Mouse (Mus musculus): Measurements from ENCODE around the gene Reps1.
A peak's percentile ranks its signal among the peaks of the same experiment; 100 is the strongest.

Gene Reps1

DNA sequence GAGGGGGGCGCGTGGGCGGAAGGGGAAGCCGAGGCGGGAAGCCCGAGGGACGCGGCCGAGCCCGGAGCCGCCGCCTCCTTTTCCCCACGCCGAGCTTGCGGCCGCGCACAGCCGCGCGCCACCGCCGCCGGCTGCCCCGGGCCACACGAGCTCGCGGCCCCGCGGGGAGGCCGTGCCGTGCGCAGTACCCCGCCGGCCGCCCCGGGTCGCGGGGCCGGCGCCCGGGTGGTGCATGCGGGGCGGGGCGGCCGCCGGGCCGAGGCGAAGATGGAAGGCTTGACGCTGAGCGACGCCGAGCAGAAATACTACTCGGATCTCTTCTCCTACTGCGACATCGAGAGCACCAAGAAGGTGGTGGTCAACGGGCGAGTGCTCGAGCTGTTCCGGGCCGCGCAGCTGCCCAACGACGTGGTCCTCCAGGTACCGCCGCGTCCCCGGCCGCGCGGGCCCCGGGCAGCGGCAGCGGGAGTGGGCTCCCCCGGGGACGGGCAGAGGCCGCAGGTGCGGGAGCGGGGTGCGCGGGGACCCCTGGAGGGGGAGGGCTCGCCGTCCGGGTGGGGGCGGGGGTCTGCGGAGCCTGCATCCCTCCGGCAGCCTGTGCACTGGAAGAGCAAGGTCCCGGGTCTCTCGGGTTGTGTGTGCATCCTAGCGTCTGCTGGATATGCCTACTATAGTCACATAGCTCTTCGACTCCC lies at the start of gene Reps1:
TSS of gene Reps1 (plus strand) at position 166 of the 695 bp plus-strand sequence.
- peak; percentile 61 for DNase-seq (ENCODE audit: low spot score)

- DNase-seq (ENCODE audit: low spot score) = no peak
Observed at GRCm38 (mm10) chr10:18006756-18007155, 48.9 kb upstream of the Reps1 start.

DNA sequence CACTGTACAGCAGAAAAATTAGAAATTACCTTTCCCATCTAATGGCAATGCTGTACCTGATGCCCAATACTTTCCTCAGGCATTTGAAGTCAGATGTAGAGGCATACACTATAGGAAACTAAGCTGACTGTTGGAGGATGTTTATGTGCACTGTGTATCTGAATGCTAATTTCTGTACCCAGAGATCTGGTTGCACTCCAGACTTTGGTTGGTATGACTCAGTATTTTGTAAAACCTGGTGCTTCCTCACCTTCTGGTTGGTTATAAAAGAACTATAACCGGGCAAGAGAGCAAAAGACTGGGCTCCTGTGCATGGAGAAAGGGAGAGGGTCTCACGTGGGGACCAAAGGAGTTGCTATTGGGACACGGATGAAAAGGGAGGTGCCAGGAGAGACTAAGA lies 48.4 kb upstream of the Reps1 start:
- DNase-seq (ENCODE audit: low spot score) = no peak

DNA sequence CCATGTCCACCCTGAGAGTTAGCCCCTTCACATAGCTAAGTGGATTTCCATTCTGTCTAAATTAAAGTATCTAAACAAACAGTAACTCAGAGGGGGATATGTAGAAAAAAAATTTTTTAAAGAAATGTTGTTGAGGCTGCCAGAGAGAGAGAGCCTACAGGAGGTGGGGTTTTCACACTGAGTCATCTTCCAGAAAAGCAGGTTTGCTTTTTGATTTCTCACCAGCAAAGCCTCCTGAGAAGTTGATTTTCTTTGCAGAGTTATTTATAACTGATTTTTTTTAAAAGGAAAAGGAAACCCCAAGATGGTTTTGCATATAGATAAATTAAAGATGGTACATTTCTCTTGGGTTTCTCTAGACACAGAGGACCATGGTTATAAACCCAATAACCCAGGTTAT lies 47.5 kb upstream of the Reps1 start:
- no peak for DNase-seq (ENCODE audit: low spot score)

GRCm38 (mm10) chr10:18009744-18010143 lies 45.9 kb upstream of the Reps1 start:
- DNase-seq (ENCODE audit: low spot score) = no peak

GRCm38 (mm10) chr10:18011761-18012160 lies 43.9 kb upstream of the Reps1 start:
- DNase-seq (ENCODE audit: low spot score) = no peak

- peak; percentile 21 for DNase-seq (ENCODE audit: low spot score)
Observed at GRCm38 (mm10) chr10:18020443-18020842, 35.2 kb upstream of the Reps1 start.

GRCm38 (mm10) chr10:18020846-18021245 lies 34.8 kb upstream of the Reps1 start:
- DNase-seq (ENCODE audit: low spot score) = no peak

DNA sequence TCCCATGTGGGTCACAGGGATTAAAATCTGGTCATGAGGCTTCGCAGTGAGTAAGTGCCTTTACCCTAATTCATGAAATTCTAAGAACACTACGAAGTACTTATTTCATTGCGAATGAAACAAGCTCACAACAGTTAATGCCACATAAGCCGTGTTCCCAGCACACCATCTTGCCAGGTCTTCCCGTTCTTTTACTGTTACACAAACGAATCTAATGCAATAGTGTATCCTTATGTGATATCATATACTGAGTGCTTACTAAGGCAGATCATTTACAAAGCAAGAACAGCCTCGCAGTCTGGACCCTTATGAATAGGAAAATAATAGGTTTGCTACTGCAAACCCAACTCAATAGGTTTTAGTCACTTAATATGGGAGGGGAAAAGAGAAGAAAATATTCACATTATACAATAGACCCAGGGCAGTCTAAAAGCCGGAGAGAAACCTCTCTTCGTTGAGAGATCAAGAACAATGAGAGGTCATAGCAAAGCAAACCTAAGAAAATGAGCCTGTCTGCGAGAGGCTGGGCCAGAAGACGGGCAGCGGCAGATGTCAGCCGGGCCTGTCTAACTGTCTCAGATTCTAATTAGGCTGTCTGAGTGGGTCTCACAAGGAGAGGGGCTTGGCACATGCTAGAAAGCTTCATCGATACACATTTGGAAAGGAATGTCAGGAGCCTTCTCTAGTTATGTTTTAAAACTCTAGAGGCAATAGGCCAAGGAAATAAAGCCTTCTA lies 33.9 kb upstream of the Reps1 start:
- DNase-seq (ENCODE audit: low spot score) = no peak

- peak; percentile 71 for DNase-seq (ENCODE audit: low spot score)
Observed at GRCm38 (mm10) chr10:18022312-18022711, 33.3 kb upstream of the Reps1 start.

- DNase-seq (ENCODE audit: low spot score) = peak; percentile 75
Observed at GRCm38 (mm10) chr10:18022741-18023347, 32.8 kb upstream of the Reps1 start, which contains the start of gene Abracl. Abracl (minus strand) TSS chr10:18023288.

GRCm38 (mm10) chr10:18034408-18034807 lies 21.3 kb upstream of the Reps1 start:
- no peak for DNase-seq (ENCODE audit: low spot score)

DNA sequence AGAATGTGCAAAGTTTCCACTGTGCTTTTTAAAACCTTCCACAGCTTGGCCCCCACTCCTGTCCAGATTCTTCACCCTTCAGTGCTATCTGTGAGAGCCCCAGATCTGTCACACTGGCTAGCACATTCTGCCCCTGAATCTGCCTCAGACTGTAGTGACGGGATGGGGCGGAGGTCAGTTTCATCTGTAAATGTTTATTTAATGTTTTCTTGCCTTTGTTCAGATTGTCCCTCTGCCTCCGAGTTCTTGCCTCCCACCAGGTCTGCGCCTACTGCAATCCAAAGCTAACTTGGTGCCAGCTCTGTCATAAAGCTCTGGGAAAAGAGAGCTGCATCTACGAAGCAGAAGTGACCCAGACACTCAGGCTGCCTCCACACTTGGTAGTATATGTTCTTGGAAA lies 18.8 kb upstream of the Reps1 start:
- DNase-seq (ENCODE audit: low spot score) = no peak

GRCm38 (mm10) chr10:18046380-18046779 lies 9.3 kb upstream of the Reps1 start:
- no peak for DNase-seq (ENCODE audit: low spot score)

GRCm38 (mm10) chr10:18047380-18048146 lies 8.1 kb upstream of the Reps1 start:
- no peak for DNase-seq (ENCODE audit: low spot score)

GRCm38 (mm10) chr10:18055009-18055695 lies 509 bp upstream of the Reps1 start:
- DNase-seq (ENCODE audit: low spot score) = peak; percentile 87

DNA sequence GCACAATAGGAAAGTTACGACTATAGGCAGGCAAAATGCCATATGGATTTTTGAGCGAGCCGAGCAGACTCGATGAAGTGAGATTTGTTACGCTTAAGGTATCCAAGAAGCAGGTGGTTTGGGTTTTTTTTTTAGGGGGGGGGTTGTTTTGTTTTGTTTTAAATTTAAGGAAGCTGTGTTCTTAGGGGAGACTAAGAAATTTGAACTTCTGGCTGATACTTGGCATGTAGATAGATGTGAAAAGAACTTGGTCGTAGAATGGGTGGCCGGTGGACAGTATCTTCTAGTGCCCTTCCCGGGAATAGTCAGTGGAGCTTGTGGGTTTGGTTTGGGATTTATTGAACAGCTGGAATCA lies 707 bp downstream of the Reps1 start:
- peak; percentile 15 for DNase-seq (ENCODE audit: low spot score)

- DNase-seq (ENCODE audit: low spot score) = no peak
Observed at GRCm38 (mm10) chr10:18058681-18059338, 3.1 kb downstream of the Reps1 start.

DNA sequence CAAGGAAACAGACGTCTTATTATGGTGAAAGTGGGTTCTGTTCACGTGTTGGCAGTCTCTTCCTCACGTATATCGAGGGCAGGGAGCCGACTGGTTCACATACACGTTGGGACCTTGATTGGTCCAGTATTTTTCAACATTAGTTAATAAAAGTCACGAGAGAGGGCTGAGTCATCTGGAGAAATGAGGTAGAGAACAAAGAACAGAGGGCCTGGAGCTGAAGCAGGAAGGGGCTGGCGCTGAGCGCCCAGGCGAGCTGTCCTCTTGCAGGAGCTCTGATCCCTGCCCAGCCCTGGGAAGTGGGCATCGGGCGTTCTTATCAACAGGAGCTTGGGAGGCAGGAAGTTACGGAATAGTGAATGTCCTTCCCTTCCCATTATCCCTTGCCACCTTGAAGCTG lies 4.1 kb downstream of the Reps1 start:
- DNase-seq (ENCODE audit: low spot score) = no peak

GRCm38 (mm10) chr10:18060778-18061177 lies 5.1 kb downstream of the Reps1 start:
- DNase-seq (ENCODE audit: low spot score) = no peak

DNA sequence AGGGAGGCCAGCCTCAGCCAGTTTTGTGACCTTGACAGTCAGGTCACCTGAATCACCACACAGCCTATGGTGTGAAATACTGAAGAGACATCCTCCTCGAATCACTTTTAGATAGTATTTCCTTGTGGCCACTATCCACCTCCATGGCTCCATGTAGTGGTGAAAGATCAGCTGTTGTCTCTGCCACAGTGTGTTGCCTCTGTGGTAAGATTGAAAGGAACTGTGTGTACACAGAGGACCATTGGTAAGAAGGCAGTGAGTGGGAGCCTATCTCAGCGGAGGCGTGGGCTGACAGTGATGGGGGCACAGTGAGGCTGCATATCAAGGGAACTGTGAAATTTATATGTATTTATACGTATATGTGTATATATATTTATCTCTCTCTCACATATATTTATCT lies 5.9 kb downstream of the Reps1 start:
- no peak for DNase-seq (ENCODE audit: low spot score)
